8 mouse cellular contexts compared by ENCODE assay signal in the genomic region with DNA sequence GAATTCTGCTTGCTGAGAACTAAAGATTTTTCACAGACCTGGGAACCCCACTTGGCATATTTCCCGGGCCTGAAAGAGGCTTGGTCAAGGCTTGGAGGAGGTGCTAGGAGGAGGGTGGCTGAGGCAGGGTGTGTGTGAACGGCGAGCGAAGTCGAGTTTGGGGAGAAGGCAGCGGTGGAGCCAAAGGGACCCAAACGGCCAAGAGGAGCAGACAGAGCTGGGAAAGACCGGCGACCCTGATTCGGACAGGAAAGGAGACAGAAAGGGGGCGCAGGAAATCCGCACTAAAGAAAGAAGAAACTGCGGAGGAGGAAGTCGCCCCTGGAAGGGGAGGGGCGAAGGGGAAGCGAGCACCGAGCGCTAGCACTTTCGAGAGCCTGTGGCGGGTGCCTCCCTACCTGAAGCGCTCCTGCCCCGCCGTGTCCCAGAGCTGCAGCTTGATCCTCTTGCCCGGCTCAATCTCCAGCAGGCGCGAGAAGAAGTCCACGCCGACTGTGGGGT. TPM values are rescaled to one million over a fixed set of nuclear protein-coding genes. Genes with fewer than 3 reads are reported as not detected.
DNase-seq lines count a peak whose midpoint lies in the region; ATAC-seq lines count a peak whose summit lies in the region.

No protein-coding gene starts in this region.

- peak overlapping the region; percentile 48 for H3K4me3 ChIP-seq in neural tube, embryonic 11.5 days (ENCODE audit: low read depth, low read length)
- H3K4me3 ChIP-seq in embryonic facial prominence, embryonic 10.5 days, result peak overlapping the region; percentile 69
- H3K4me3 ChIP-seq in heart, embryonic 14.5 days (ENCODE audit: control insufficient read depth in 1 of 2, insufficient read depth in 1 of 2, low read depth in 1 of 2, low read length in 2 of 2), result peak overlapping the region; percentile 34 to 54

- H3K36me3 ChIP-seq in neural tube, embryonic 11.5 days (ENCODE audit: control insufficient read depth, insufficient read depth, low read length), result no peaks in the 10 kb centered on the region
- no peaks in the 10 kb centered on the region for H3K36me3 ChIP-seq in embryonic facial prominence, embryonic 10.5 days (replicated peaks)
- H3K36me3 ChIP-seq in heart, embryonic 14.5 days (ENCODE audit: control insufficient read depth, insufficient read depth, low read length), result no peaks in the 10 kb centered on the region

- intact Hi-C loops in left cerebral cortex, postnatal 14 days (cut with DNase I), result loop anchor here (10.0 kb wide), 1 partner anchor 119 kb away; no protein-coding TSS in a partner anchor

- H3K9ac ChIP-seq in neural tube, embryonic 11.5 days (ENCODE audit: low read length), result peak overlapping the region; percentile 60
- no peak overlapping the region for H3K9ac ChIP-seq in heart, embryonic 14.5 days (ENCODE audit: low read length)

- H3K4me2 ChIP-seq in neural tube, embryonic 11.5 days (ENCODE audit: low read depth), result peak overlapping the region; percentile 77
- peak overlapping the region; percentile 75 for H3K4me2 ChIP-seq in heart, embryonic 14.5 days (ENCODE audit: low read length)

- H3K9me3 ChIP-seq in neural tube, embryonic 11.5 days (ENCODE audit: control insufficient read depth, low read length), result no peaks in the 10 kb centered on the region
- H3K9me3 ChIP-seq in embryonic facial prominence, embryonic 10.5 days, result no peaks in the 10 kb centered on the region
- H3K9me3 ChIP-seq in heart, embryonic 14.5 days (ENCODE audit: control insufficient read depth, low read length), result no peaks in the 10 kb centered on the region

- DNase-seq in neural tube, embryonic 11.5 days (ENCODE audit: low spot score), result no peak
- DNase-seq in neural tube, embryonic 10.5 days (ENCODE audit: extremely low spot score, low spot score), result no peak
- no peak for DNase-seq in embryonic facial prominence, embryonic 10.5 days (ENCODE audit: low spot score)
- DNase-seq in left cerebral cortex, postnatal 14 days (ENCODE audit: low spot score in 2 of 2), result peak; percentile 12 to 45
- DNase-seq in spleen, adult 18-20 months, result peak; percentile 68 to 69

- no peaks in the 10 kb centered on the region for H3K27me3 ChIP-seq in neural tube, embryonic 11.5 days (ENCODE audit: control insufficient read depth, insufficient read depth, low read length)
- no peaks in the 10 kb centered on the region for H3K27me3 ChIP-seq in embryonic facial prominence, embryonic 10.5 days (replicated peaks; ENCODE audit: low read depth, poor library complexity, severe bottlenecking)
- H3K27me3 ChIP-seq in heart, embryonic 14.5 days (ENCODE audit: control insufficient read depth, insufficient read depth, low read length), result 0 out of 2 replicates have a peak, but pooled peaks cover 5% of the 10 kb centered on the region

- H3K4me1 ChIP-seq in neural tube, embryonic 11.5 days (ENCODE audit: control insufficient read depth, insufficient read depth, low read length), result no peaks in the 10 kb centered on the region
- H3K4me1 ChIP-seq in embryonic facial prominence, embryonic 10.5 days, result peaks cover 12% of the 10 kb centered on the region
- H3K4me1 ChIP-seq in heart, embryonic 14.5 days (ENCODE audit: control insufficient read depth in 2 of 2, insufficient read depth in 2 of 2, low read length in 2 of 2), result peaks cover 5 to 10% of the 10 kb centered on the region in 2 experiments; a peak in 2 of 4 replicates

- WGBS in neural tube, embryonic 11.5 days, result under 1% methylated on average over 24 of the region's 28 CpGs
- WGBS in embryonic facial prominence, embryonic 10.5 days, result under 1% methylated on average over 28 of the region's 28 CpGs
- under 1% methylated on average over 28 of the region's 28 CpGs for WGBS in heart, embryonic 14.5 days

- ATAC-seq in neural tube, embryonic 11.5 days (ENCODE audit: insufficient read depth, low FRiP score, low TSS enrichment), result peak; percentile 62
- no peak; the same call in none of the 2 replicates for ATAC-seq in heart, embryonic 14.5 days (ENCODE audit: insufficient number of reproducible peaks, insufficient read depth, low FRiP score, low read depth)
- ATAC-seq in megakaryocyte, adult 5-6 weeks (ENCODE audit: poor library complexity, severe bottlenecking), result peak; percentile 58
- no peak for ATAC-seq in inflammation-experienced regulatory T-cells, adult 6 months

- 0 out of 2 replicates have a peak overlapping the region, but pooled peaks have one; percentile 2 for H3K27ac ChIP-seq in neural tube, embryonic 11.5 days (ENCODE audit: low read depth, low read length)
- peak overlapping the region; percentile 69 for H3K27ac ChIP-seq in embryonic facial prominence, embryonic 10.5 days (replicated peaks)
- H3K27ac ChIP-seq in heart, embryonic 14.5 days (replicated peaks in 1 of 2; ENCODE audit: control insufficient read depth in 1 of 2, insufficient read depth in 1 of 2, low read depth in 2 of 2, low read length in 2 of 2), result no peak overlapping the region

RNA-seq across cellular contexts. Expression of a gene that starts 0.5 kb away (rescaled TPM):
- 5.1 and 6.0 TPM in 2 replicates for polyA plus RNA-seq in neural tube, embryonic 11.5 days (2014; fragmentation: Nextera tagmentation; extraction: Ambion mirVana)
- 1.4 and 1.5 TPM in 2 replicates for polyA plus RNA-seq in embryonic facial prominence, embryonic 10.5 days (2016; fragmentation: Nextera tagmentation; extraction: Ambion mirVana)
- 0.12 and 0.15 TPM in 2 replicates for polyA plus RNA-seq in heart, embryonic 14.5 days (2014; fragmentation: Nextera tagmentation; extraction: Ambion mirVana)
- total RNA-seq in left cerebral cortex, postnatal 14 days (2021), result 1 to 10 TPM; 1.4 TPM
- 2.3 and 5.2 TPM in 2 replicates for total RNA-seq in megakaryocyte, adult 5-6 weeks (2015)
- 3.6 and 3.7 TPM in 2 replicates for total RNA-seq in megakaryocyte, adult 5-6 weeks (2017)
- not detected for polyA plus RNA-seq in inflammation-experienced regulatory T-cells, adult 6 months (2017; shearing (Covaris generic))

RNA-seq across cellular contexts. Expression of a gene that starts 35.7 kb away (rescaled TPM):
- 46.3 and 49.1 TPM in 2 replicates for polyA plus RNA-seq in neural tube, embryonic 11.5 days (2014; fragmentation: Nextera tagmentation; extraction: Ambion mirVana)
- 38.1 and 38.6 TPM in 2 replicates for polyA plus RNA-seq in embryonic facial prominence, embryonic 10.5 days (2016; fragmentation: Nextera tagmentation; extraction: Ambion mirVana)
- 35.8 and 43.3 TPM in 2 replicates for polyA plus RNA-seq in heart, embryonic 14.5 days (2014; fragmentation: Nextera tagmentation; extraction: Ambion mirVana)
- total RNA-seq in left cerebral cortex, postnatal 14 days (2021), result 10 to 100 TPM; 51.0 to 54.4 TPM
- 16.2 and 20.7 TPM in 2 replicates for total RNA-seq in megakaryocyte, adult 5-6 weeks (2015)
- 40.8 and 42.4 TPM in 2 replicates for total RNA-seq in megakaryocyte, adult 5-6 weeks (2017)
- 10 to 100 TPM; 29.1 to 34.6 (median 34.4) TPM for polyA plus RNA-seq in inflammation-experienced regulatory T-cells, adult 6 months (2017; shearing (Covaris generic))

Comparison
In these comparisons a context has a peak if more than half of its experiments do, and no peak if none do; other contexts are left out.
1. ATAC-seq: peak in neural tube, embryonic 11.5 days (single experiment) and megakaryocyte, adult 5-6 weeks (single experiment); none in heart, embryonic 14.5 days (single experiment) and inflammation-experienced regulatory T-cells, adult 6 months (single experiment).
2. DNase-seq: peak in left cerebral cortex, postnatal 14 days (2 of 2) and spleen, adult 18-20 months (2 of 2); none in neural tube, embryonic 11.5 days (single experiment), neural tube, embryonic 10.5 days (single experiment) and embryonic facial prominence, embryonic 10.5 days (single experiment).
3. H3K27ac ChIP-seq: peak in neural tube, embryonic 11.5 days (single experiment) and embryonic facial prominence, embryonic 10.5 days (single experiment); none in heart, embryonic 14.5 days (0 of 2).
4. Peak in every context shown above with its lines, with median percentiles within 50 percentile points of each other: H3K4me3 ChIP-seq.